ENCODE assay signal across 12 mouse cellular contexts in the genomic region with DNA sequence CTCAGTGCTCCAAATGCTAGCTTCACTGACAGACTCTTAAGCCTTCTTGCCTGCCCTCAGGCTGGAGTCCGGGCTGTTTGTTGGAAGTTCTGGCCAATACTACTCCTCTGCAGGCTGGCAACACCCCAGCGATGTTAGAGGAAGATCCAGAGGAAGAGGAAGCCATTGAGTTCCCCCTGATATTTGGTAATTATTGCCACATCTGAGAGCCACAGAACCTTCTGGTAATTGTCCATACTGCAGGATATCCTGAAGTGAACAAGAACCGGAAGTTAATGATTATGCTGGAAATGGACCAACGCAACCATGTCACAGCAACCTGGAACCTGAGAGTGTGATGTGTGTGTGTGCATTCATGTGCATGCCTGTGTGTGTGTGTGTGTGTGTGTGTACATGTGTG.
A peak's percentile ranks its signal among the peaks of the same experiment; 100 is the strongest.
DNase-seq lines count a peak whose midpoint lies in the region; ATAC-seq and TF ChIP-seq lines count a peak whose summit lies in the region.
"Had no signal": no experiment of that assay in that cellular context is flagged by ENCODE, and none has a peak within 500 bp of the region (broad histone marks: within the 10 kb centered on the region; RNA-seq: fewer than 3 reads in every experiment).

No protein-coding gene starts in this region.

- no peak overlapping the region for H3K9ac ChIP-seq in lung, embryonic 14.5 days
- H3K9ac ChIP-seq: liver, embryonic 14.5 days; neural tube, embryonic 12.5 days had no signal

- peak; percentile 74 for ATAC-seq in common myeloid progenitor, adult 5-6 weeks (replicated peaks; ENCODE audit: low read depth, poor library complexity, severe bottlenecking)
- ATAC-seq in lung, embryonic 14.5 days (ENCODE audit: insufficient read depth): no peak

- peak; percentile 21 for DNase-seq in kidney, postnatal 10 days
- no peak for DNase-seq in kidney, adult 9 months
- peak; percentile 9 for DNase-seq in lung, embryonic 14.5 days
- DNase-seq in skeletal muscle tissue, adult 2 months (ENCODE audit: low read depth, low spot score): peak; percentile 13
- DNase-seq in c-Kit-positive CD71-positive TER-119-positive erythroid progenitor cells, embryonic 14.5 days (ENCODE audit: low spot score): no peak
- no peak for DNase-seq in layer of hippocampus, adult 18-20 months (ENCODE audit: low spot score in 2 of 2)
- DNase-seq: adrenal gland, adult 2 months; gastrocnemius, postnatal 14 days; right cerebral cortex, postnatal 4 days had no signal

- no peaks in the 10 kb centered on the region for H3K4me1 ChIP-seq in lung, embryonic 14.5 days (ENCODE audit: insufficient read depth)

- 69% methylated on average over 4 of the region's 4 CpGs for WGBS in lung, embryonic 14.5 days

- no peaks in the 10 kb centered on the region for H3K27me3 ChIP-seq in lung, embryonic 14.5 days (ENCODE audit: insufficient read depth, low read length)
- H3K27me3 ChIP-seq: neural tube, embryonic 12.5 days had no signal

- H3K36me3 ChIP-seq in lung, embryonic 14.5 days (ENCODE audit: insufficient read depth): no peaks in the 10 kb centered on the region
- H3K36me3 ChIP-seq: neural tube, embryonic 12.5 days had no signal

- no peak overlapping the region for H3K27ac ChIP-seq in lung, embryonic 14.5 days (ENCODE audit: low read depth)
- H3K27ac ChIP-seq: liver, embryonic 14.5 days; neural tube, embryonic 12.5 days had no signal

- H3K9me3 ChIP-seq in lung, embryonic 14.5 days (ENCODE audit: low read depth, low read length): no peaks in the 10 kb centered on the region
- H3K9me3 ChIP-seq: neural tube, embryonic 12.5 days had no signal

- no peak overlapping the region for H3K4me3 ChIP-seq in lung, embryonic 14.5 days (ENCODE audit: low read depth, low read length)
- H3K4me3 ChIP-seq: neural tube, embryonic 12.5 days had no signal

- H3K4me2 ChIP-seq in lung, embryonic 14.5 days: no peak overlapping the region
- H3K4me2 ChIP-seq: neural tube, embryonic 12.5 days had no signal

- no peak for TF ChIP-seq CTCF in lung, embryonic 14.5 days (IDR thresholded peaks at IDR 0.05; ENCODE audit: low read depth)

Comparison
In these comparisons a context has a peak if more than half of its experiments do, and no peak if none do; other contexts are left out.
1. DNase-seq: peak in kidney, postnatal 10 days (single experiment), lung, embryonic 14.5 days (single experiment) and skeletal muscle tissue, adult 2 months (single experiment); none in kidney, adult 9 months (single experiment), c-Kit-positive CD71-positive TER-119-positive erythroid progenitor cells, embryonic 14.5 days (single experiment) and layer of hippocampus, adult 18-20 months (0 of 2).